Mouse (Mus musculus) heart, embryonic 10.5 days (tissue): ENCODE measurements around the gene Catsper4. TPM values are rescaled to one million over a fixed set of nuclear protein-coding genes. Genes with fewer than 3 reads are reported as not detected.

Experiments used
- DNase-seq: peaks from one replicate; pipeline ENCODE4 v3.0.0-alpha.2; 2017; ENCODE audit warnings: low spot score
- H3K27ac ChIP-seq: fragments of 300-500 bp; sonication (generic); 2 replicates; pipeline ENCODE4 v1.5.1; 2016; ENCODE audit warnings: mild to moderate bottlenecking
- H3K27me3 ChIP-seq: fragments of 300-500 bp; sonication (generic); 2 replicates; pipeline ENCODE4 v1.6.1; 2016; ENCODE audit warnings: mild to moderate bottlenecking; ENCODE audit not compliant: poor library complexity, insufficient read depth, severe bottlenecking
- H3K36me3 ChIP-seq: fragments of 300-500 bp; sonication (generic); 2 replicates; pipeline ENCODE4 v1.6.1; 2016; ENCODE audit warnings: mild to moderate bottlenecking, moderate library complexity
- H3K4me1 ChIP-seq: fragments of 300-500 bp; sonication (generic); 2 replicates; pipeline ENCODE4 v1.6.1; 2016; ENCODE audit warnings: mild to moderate bottlenecking
- H3K4me3 ChIP-seq: fragments of 300-500 bp; sonication (generic); 2 replicates; pipeline ENCODE4 v1.5.1; 2016; ENCODE audit warnings: mild to moderate bottlenecking, moderate library complexity
- H3K9me3 ChIP-seq: fragments of 300-500 bp; sonication (generic); 2 replicates; pipeline ENCODE4 v1.6.1; 2016; ENCODE audit warnings: mild to moderate bottlenecking, moderate library complexity
- WGBS: fragments of 180-500 bp; shearing (Covaris S2); methylation state at CpG from one replicate; pipeline ENCODE4 v1.1.7; 2016; 5-methylcytosine and 5-hydroxymethylcytosine counted together
- polyA plus RNA-seq: library from polyadenylated mRNA; unstranded; fragments of >200 nt; fragmentation: Nextera tagmentation; extraction: Ambion mirVana; gene quantifications from 2 replicates; pipeline ENCODE4 v1.2.1, GENCODE M21; 2016

Catsper4 gene
- polyA plus RNA-seq, 1 experiment from 2014 or later, result not detected

- H3K4me3 ChIP-seq, result no peak overlapping the region
- no peaks in the 10 kb centered on the region for H3K27me3 ChIP-seq
- H3K9me3 ChIP-seq, result no peaks in the 10 kb centered on the region
- no peaks in the 10 kb centered on the region for H3K36me3 ChIP-seq
- DNase-seq, result no peak
- H3K4me1 ChIP-seq, result no peaks in the 10 kb centered on the region
- no peak overlapping the region for H3K27ac ChIP-seq
- 82% methylated on average over 2 of the region's 2 CpGs for WGBS
Observed at GRCm38 (mm10) chr4:134199371-134199770, 27.8 kb downstream of the Catsper4 start.

GRCm38 (mm10) chr4:134186268-134186667 is 40.9 kb downstream of the Catsper4 start:
- Histone ChIP-seq H3K36me3 (peaks cover 1% of the 10 kb centered on the region; the same call in 1 of the 2 replicates), H3K4me3 (peak overlapping the region; percentile 81), H3K9me3 (no peaks in the 10 kb centered on the region), H3K27me3 (no peaks in the 10 kb centered on the region), H3K4me1 (peaks cover 20% of the 10 kb centered on the region), H3K27ac (peak overlapping the region; percentile 91)
- 1% methylated on average over 22 of the region's 22 CpGs for WGBS
- no peak for DNase-seq

- no peaks in the 10 kb centered on the region for H3K9me3 ChIP-seq
- peak overlapping the region; percentile 7; the same call in 1 of the 2 replicates for H3K27ac ChIP-seq
- DNase-seq, result no peak
- no peaks in the 10 kb centered on the region for H3K27me3 ChIP-seq
- 80% methylated on average over 3 of the region's 3 CpGs for WGBS
- H3K4me1 ChIP-seq, result peaks cover 27% of the 10 kb centered on the region
- peak overlapping the region; percentile 81 for H3K4me3 ChIP-seq
- peaks cover 5% of the 10 kb centered on the region; the same call in 1 of the 2 replicates for H3K36me3 ChIP-seq
Observed at GRCm38 (mm10) chr4:134185569-134185968, 41.6 kb downstream of the Catsper4 start.

- 81% methylated on average over 3 of the region's 3 CpGs for WGBS
- Histone ChIP-seq H3K27me3 (no peaks in the 10 kb centered on the region), H3K36me3 (peaks cover 5% of the 10 kb centered on the region; the same call in 1 of the 2 replicates), H3K4me1 (peaks cover 27% of the 10 kb centered on the region), H3K4me3 (no peak overlapping the region), H3K27ac (no peak overlapping the region), H3K9me3 (no peaks in the 10 kb centered on the region)
- no peak for DNase-seq
Observed at GRCm38 (mm10) chr4:134183711-134184110, 43.5 kb downstream of the Catsper4 start.

GRCm38 (mm10) chr4:134181825-134182224 is 45.4 kb downstream of the Catsper4 start:
- peaks cover 5% of the 10 kb centered on the region; the same call in 1 of the 2 replicates for H3K36me3 ChIP-seq
- H3K4me3 ChIP-seq, result no peak overlapping the region
- H3K4me1 ChIP-seq, result peaks cover 27% of the 10 kb centered on the region
- H3K27me3 ChIP-seq, result no peaks in the 10 kb centered on the region
- no peaks in the 10 kb centered on the region for H3K9me3 ChIP-seq
- no peak for DNase-seq
- no peak overlapping the region for H3K27ac ChIP-seq

- 0 out of 2 replicates have a peak overlapping the region, but pooled peaks have one; percentile 23 for H3K27ac ChIP-seq
Observed at GRCm38 (mm10) chr4:134181112-134181511, 46.1 kb downstream of the Catsper4 start.

GRCm38 (mm10) chr4:134172391-134172790 is 54.8 kb downstream of the Catsper4 start:
- H3K27ac ChIP-seq, result no peak overlapping the region
- DNase-seq, result no peak
- peaks cover 24% of the 10 kb centered on the region; the same call in 1 of the 2 replicates for H3K36me3 ChIP-seq
- WGBS, result 73% methylated on average over 3 of the region's 3 CpGs
- H3K4me1 ChIP-seq, result no peaks in the 10 kb centered on the region
- no peaks in the 10 kb centered on the region for H3K9me3 ChIP-seq
- H3K27me3 ChIP-seq, result no peaks in the 10 kb centered on the region
- no peak overlapping the region for H3K4me3 ChIP-seq

More at GRCm38 (mm10) chr4:134181112-134181511, 46.1 kb downstream of the Catsper4 start:
- Histone ChIP-seq H3K27me3 (no peaks in the 10 kb centered on the region), H3K4me3 (no peak overlapping the region), H3K9me3 (no peaks in the 10 kb centered on the region), H3K4me1 (peaks cover 24% of the 10 kb centered on the region), H3K36me3 (peaks cover 9% of the 10 kb centered on the region; the same call in 1 of the 2 replicates)
- DNase-seq, result no peak
- 71% methylated on average over 1 of the region's 1 CpGs for WGBS

- H3K4me3 ChIP-seq, result no peak overlapping the region
- no peak for DNase-seq
- 93% methylated on average over 3 of the region's 3 CpGs for WGBS
Observed at GRCm38 (mm10) chr4:134166906-134167305, 60.3 kb downstream of the Catsper4 start.

GRCm38 (mm10) chr4:134165548-134166465 is 61.4 kb downstream of the Catsper4 start:
- Histone ChIP-seq H3K4me1 (peaks cover 17% of the 10 kb centered on the region), H3K27ac (no peak overlapping the region), H3K36me3 (peaks cover 20% of the 10 kb centered on the region; the same call in 1 of the 2 replicates), H3K9me3 (no peaks in the 10 kb centered on the region), H3K27me3 (no peaks in the 10 kb centered on the region), H3K4me3 (no peak overlapping the region)
- WGBS, result 73% methylated on average over 3 of the region's 3 CpGs
- no peak for DNase-seq

More at GRCm38 (mm10) chr4:134166906-134167305, 60.3 kb downstream of the Catsper4 start:
- Histone ChIP-seq H3K9me3 (no peaks in the 10 kb centered on the region), H3K36me3 (peaks cover 22% of the 10 kb centered on the region; the same call in 1 of the 2 replicates), H3K4me1 (peaks cover 17% of the 10 kb centered on the region), H3K27me3 (no peaks in the 10 kb centered on the region), H3K27ac (no peak overlapping the region)

GRCm38 (mm10) chr4:134165024-134165423 is 62.2 kb downstream of the Catsper4 start:
- H3K27ac ChIP-seq, result no peak overlapping the region

GRCm38 (mm10) chr4:134164591-134164990 is 62.6 kb downstream of the Catsper4 start:
- Histone ChIP-seq H3K4me3 (no peak overlapping the region), H3K27me3 (no peaks in the 10 kb centered on the region), H3K27ac (no peak overlapping the region), H3K36me3 (peaks cover 20% of the 10 kb centered on the region; the same call in 1 of the 2 replicates), H3K4me1 (peaks cover 17% of the 10 kb centered on the region), H3K9me3 (no peaks in the 10 kb centered on the region)
- WGBS, result 81% methylated on average over 5 of the region's 6 CpGs
- DNase-seq, result no peak

More at GRCm38 (mm10) chr4:134165024-134165423, 62.2 kb downstream of the Catsper4 start:
- Histone ChIP-seq H3K4me1 (peaks cover 17% of the 10 kb centered on the region), H3K9me3 (no peaks in the 10 kb centered on the region), H3K36me3 (peaks cover 20% of the 10 kb centered on the region; the same call in 1 of the 2 replicates), H3K27me3 (no peaks in the 10 kb centered on the region), H3K4me3 (no peak overlapping the region)
- DNase-seq, result no peak
- WGBS, result 30% methylated on average over 6 of the region's 6 CpGs
